Mouse (Mus musculus): ENCODE data around the gene Hoxc8.
A peak's percentile ranks its signal among the peaks of the same experiment; 100 is the strongest.

Gene Hoxc8

GRCm38 (mm10) chr15:103006326-103006725 is 15.9 kb downstream of the Hoxc8 start:
- DNase-seq (ENCODE audit: extremely low read depth, insufficient read length, low spot score): no peak

DNA sequence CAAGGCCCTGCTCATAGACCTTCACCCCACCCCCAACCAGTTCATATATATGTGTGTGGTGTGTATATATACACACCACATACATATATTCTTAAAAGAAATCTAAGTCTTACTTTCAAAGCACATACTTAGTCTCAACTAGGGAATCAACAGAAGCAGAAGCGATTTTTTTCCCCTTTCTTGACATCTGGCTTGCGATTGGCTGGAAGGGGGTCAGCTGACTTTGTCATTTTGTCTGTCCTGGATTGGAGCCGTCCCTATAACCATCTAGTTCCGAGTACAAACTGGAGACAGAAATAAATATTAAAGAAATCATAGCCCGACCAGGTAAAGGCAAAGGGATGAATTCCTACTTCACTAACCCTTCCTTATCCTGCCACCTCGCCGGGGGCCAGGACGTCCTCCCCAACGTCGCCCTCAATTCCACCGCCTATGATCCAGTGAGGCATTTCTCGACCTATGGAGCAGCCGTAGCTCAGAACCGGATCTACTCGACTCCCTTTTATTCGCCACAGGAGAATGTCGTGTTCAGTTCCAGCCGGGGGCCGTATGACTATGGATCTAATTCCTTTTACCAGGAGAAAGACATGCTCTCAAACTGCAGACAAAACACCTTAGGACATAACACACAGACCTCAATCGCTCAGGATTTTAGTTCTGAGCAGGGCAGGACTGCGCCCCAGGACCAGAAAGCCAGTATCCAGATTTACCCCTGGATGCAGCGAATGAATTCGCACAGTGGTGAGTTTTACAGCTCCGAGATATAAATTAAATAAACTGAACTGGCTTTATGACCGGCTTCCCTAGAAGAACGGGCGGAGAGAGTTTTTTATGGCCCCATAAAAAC is 19.1 kb downstream of the Hoxc8 start:
- no peak for DNase-seq (ENCODE audit: extremely low read depth, insufficient read length, low spot score)

- DNase-seq (ENCODE audit: extremely low read depth, insufficient read length, low spot score): no peak
Observed at GRCm38 (mm10) chr15:103010112-103010846, 19.9 kb downstream of the Hoxc8 start.

DNA sequence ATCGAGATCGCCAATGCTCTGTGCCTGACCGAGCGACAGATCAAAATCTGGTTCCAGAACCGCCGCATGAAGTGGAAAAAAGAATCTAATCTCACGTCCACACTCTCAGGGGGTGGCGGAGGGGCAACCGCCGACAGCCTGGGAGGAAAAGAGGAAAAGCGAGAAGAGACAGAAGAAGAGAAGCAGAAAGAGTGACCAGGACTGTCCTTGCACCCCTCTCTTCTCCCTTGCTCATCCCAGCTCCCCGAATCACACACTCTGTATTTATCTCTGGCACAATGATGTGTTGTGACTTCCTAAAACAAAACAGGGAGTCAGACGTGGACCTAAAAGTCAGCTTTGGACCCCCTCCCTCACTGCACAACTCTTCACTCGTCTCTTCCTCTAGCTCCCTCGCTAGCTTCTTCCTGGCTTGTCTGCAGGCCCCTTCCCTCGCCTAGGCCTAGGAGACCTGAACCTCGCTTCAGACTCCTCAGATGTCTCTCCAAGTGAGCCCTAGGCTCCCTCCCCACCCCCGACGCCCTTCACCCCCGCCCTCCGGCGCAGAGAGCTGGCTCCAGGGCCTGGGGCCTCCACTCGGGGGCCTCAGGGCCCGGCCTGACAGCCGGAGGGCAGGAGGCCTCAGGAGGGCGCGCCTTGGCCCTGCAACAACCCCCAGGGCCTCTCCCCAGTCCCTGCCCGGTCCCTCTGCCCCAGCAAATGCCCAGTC is 20.6 kb downstream of the Hoxc8 start:
- no peak for DNase-seq (ENCODE audit: extremely low read depth, insufficient read length, low spot score)

- DNase-seq (ENCODE audit: extremely low read depth, insufficient read length, low spot score): no peak
Observed at GRCm38 (mm10) chr15:103011928-103012486, 21.6 kb downstream of the Hoxc8 start.

DNA sequence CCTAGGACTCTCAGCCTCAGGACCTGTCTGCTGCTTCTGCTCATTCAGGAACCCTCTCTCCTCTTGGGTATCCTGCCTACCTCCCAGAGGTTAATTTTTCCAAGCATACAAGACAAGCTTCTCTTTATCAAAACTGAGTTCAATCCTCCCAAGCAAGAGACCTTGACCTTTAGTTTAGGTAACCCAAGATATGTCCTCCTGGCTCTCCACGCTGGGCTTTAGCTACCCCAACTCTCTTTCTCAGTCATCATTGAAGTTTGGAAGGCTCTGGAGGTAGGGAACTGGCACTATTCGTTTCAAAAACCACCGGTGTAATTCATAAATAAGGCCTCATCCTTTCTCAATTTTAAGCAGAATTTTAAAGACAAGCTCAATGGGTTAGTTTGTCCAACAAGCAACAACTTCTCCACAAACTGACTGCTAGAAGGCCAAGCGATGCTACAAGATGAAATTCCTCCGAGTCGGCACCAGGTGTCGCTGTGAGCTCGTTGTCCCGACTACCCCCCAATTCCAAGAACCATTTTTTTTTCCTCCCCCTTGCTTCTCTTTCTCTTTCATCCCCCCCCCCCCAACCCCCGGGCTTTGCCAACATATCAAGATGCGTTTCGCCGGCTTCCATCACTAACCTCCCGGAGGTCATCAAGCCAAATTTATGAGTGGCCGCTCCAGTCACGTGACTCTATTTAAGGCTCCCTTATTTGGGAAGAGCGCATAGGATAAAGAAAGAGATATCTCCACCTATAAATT is 23.0 kb downstream of the Hoxc8 start:
- DNase-seq (ENCODE audit: extremely low read depth, insufficient read length, low spot score): no peak

DNA sequence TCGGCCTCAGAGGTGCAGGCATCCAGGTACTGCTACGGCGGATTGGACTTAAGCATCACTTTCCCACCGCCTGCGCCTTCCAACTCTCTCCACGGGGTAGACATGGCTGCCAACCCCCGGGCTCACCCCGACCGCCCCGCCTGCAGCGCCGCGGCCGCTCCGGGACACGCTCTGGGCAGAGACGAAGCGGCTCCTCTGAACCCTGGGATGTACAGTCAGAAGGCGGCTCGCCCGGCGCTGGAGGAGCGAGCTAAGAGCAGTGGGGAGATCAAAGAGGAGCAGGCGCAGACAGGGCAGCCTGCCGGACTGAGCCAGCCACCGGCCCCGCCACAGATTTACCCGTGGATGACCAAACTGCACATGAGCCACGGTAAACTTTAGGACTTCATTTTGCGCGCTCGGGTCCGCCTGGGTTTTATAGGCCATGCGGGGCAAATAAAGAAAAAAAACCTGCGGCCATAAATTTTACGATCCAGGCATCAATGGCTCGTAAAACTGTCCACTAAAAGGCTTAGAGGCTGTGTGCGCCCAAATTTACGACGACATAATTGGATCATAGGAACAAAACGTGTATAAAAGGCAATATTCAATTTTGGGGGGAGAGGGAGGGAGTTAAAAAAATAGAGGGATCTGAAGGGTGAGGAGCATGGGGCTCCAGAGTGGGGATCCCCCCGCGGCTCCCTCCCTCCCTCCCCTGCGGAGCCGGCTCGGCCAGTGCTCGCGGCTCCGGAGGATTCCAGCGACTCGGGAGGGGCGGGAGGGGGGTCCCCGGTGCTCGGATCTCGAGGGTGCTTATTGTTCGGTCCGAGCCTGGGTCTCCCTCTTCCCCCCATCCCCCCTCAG is 24.0 kb downstream of the Hoxc8 start:
- DNase-seq (ENCODE audit: extremely low read depth, insufficient read length, low spot score): peak; percentile 43

DNA sequence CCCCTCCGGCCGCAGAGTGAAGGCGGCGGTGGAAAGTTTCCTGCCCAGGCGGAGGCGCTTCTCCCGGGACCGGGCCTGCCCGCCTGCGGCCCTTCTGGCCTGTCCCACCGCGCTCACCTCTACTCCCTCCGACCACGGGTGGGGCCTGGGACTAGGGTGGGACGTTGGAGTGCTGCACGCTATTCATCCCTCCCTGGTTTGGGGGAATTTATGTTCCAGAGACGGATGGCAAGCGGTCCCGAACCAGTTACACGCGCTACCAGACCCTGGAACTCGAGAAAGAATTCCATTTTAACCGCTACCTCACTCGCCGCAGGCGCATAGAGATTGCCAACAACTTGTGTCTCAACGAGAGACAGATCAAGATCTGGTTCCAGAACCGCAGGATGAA is 24.6 kb downstream of the Hoxc8 start:
- DNase-seq (ENCODE audit: extremely low read depth, insufficient read length, low spot score): no peak

DNA sequence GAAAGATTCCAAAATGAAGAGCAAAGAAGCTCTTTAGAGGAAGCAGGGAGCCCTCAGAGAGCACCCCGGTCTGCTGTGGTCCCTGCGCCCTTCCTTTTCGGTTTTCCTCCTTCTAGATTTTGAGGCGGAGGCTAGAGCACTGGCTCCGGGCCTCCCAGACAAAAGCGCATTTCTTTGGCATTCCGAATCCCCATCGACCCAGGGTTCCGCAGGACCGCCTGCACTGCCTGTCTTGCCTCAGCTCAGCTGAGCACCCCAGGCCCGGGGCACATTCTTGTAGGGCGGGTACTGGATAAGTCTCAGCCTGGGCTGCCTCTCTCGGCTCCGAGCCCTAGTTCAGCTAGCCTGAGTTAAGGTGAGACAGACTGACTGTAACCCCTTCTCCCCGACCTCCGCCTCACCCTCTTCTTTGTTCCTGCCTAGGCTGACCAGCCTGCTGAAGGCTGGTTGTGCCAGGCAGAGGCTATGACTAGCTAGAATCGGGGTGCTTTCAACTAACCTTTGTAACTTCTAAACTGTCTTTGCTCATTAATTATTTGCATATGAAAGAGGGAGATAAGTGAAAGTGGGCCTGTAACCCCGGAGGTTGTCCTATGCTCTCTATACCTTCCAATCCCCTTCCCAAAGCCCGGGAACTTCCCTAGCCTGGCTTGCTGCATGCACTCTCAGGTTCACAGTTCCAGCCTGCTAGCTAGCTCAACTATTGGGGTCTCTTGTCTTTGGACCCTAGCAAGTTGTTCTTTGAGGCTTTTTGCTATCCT is 25.2 kb downstream of the Hoxc8 start:
- DNase-seq (ENCODE audit: extremely low read depth, insufficient read length, low spot score): no peak

GRCm38 (mm10) chr15:103018636-103019035 is 28.2 kb downstream of the Hoxc8 start, which contains the start of gene Hoxc4:
Gene Hoxc4, plus strand, starts transcription at chr15:103018934.
- DNase-seq (ENCODE audit: extremely low read depth, insufficient read length, low spot score): no peak

GRCm38 (mm10) chr15:103020899-103021418 is 30.6 kb downstream of the Hoxc8 start:
- DNase-seq (ENCODE audit: extremely low read depth, insufficient read length, low spot score): no peak

GRCm38 (mm10) chr15:103021544-103021943 is 31.1 kb downstream of the Hoxc8 start:
- no peak for DNase-seq (ENCODE audit: extremely low read depth, insufficient read length, low spot score)

- no peak for DNase-seq (ENCODE audit: extremely low read depth, insufficient read length, low spot score)
Observed at GRCm38 (mm10) chr15:103024131-103024530, 33.7 kb downstream of the Hoxc8 start.

- DNase-seq (ENCODE audit: extremely low read depth, insufficient read length, low spot score): no peak
Observed at GRCm38 (mm10) chr15:103027266-103028235, 37.1 kb downstream of the Hoxc8 start.

DNA sequence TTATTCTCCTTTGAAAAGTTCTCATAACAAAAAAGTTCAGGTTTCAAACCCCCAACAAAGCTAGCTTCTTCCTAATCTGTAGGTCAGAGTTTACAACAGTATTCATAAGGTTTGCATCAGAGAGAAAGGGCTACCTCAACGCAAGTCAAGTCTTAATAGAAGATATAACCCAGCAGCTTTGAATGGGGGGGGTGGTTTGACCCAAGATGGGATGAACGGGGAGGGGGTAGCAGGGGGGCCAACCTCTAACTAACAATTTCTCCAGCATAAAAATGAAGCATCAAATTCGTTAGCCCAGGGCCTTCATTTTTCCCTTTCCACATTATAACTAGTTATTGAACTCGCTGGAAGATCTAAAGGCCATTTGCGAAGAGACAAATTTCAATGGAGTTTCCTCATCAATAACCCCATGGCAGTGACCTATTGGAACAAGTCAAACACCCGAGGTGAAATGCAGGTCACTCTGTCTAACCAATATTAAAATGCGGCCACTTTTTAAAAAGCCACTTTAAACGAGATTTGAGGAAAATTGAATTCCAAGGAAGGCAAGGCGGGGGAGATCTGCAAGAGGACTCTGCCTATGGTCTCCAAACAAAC is 38.6 kb downstream of the Hoxc8 start:
- no peak for DNase-seq (ENCODE audit: extremely low read depth, insufficient read length, low spot score)

DNA sequence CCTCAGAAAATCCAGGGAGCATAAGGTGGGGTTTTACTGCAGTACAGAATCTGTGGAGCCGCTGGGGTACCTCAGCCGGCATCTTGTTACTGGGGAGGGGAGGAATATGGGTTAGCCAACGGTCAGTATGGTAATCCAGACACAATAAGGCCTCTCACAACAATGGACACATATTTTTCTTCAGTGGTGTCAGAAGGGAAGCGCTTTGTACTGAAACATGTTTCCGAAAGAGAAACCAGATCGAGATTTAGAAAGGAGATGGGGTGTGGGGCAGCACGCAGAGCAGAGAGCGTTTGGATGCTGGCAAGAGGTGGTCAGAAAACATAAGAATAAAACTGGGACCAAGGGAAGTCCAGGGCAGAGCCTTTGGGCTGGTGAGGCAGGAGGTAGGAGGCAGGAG is 39.7 kb downstream of the Hoxc8 start:
- DNase-seq (ENCODE audit: extremely low read depth, insufficient read length, low spot score): no peak

DNA sequence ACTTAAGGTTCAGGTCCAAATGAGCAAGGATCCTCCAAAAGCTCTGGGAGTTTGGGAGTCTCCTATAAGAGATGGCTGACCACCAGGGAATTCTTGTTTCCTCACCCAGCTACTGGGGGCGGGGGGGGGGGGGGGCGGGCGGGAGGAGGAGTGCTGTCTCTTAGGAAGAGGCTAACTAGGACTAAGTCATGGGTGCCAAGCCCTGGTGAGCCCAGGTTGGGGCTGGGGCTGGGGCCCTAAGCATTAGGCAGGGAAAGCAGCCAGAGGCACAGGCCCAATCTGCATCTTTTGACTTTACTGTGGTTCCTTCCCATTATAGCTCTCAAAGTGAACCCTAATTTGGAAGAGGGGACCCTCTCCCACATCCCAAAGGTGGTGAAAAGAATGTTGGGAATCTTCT is 41.8 kb downstream of the Hoxc8 start:
- DNase-seq (ENCODE audit: extremely low read depth, insufficient read length, low spot score): no peak

Data from 3134 (cell line).